Mouse (Mus musculus) 3T3-L1 (cell line): ENCODE results near the gene Slc26a10.
"Not testable (repeated sequence)": the region's sequence is repeated elsewhere in the genome, so short reads cannot be mapped to it uniquely, and the experiment has no call there.

Experiments used
- DNase-seq: peaks from one replicate; pipeline ENCODE4 v3.0.0-alpha.2; 2015; ENCODE audit warnings: low read depth, low spot score

Slc26a10 gene

DNA sequence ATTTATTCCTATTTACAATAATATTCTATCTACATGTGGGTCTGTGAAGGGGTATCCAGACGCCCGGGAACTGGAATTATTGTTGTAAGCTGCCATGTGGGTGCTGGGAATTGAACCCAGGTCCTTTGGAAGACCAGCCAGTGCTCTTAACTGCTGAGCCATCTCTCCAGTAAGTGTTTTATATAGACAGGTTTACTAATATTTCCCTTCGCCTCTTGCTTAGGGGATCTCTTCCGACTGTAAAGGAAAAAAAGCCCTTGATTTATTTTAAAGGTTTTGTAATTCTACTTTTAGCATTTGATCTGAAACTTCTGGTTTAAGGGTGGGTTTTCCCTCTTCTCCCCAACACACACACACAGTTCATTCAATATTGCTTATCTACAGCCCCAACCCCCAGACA lies 16.3 kb downstream of the Slc26a10 start:
- DNase-seq = no peak

DNA sequence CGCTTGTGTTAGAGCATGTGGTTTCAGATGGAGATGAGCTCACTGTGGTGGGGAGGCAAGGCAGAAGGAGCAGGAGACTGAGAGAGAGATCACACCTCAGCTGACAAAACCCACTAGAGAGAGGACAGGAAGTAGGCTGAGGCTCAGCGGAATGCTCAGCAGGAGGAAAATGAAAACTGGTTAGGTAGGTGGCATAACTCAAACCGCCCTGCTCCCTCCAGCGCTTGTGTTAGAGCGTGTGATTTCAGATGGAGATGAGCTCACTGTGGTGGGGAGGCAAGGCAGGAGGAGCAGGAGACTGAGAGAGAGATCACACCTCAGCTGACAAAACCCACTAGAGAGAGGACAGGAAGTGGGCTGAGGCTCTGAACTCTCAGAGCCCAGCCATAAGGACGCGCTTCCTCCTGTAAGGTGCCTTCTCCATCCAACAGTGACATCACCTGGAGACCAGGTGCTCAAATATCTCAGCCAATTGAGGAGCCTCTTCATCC lies 17.6 kb downstream of the Slc26a10 start:
- DNase-seq = not testable (repeated sequence)

DNA sequence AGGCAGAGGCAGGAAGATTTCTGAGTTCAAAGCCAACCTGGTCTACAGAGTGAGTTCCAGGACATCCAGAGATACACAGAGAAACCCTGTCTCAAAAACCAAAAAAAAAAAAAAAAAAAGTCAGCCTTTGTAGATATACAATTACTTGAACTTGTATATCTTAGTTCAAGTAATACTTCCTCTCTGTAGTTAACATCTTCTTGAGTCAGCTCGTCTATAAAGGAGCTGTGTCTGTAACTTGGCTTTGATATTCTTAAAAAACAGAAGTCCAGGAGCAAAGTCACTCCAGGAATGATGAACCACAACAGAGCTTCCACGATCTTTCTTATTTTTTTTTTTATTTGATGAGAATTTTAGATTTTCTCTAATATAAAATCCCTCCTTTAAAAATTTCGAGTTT lies 19.7 kb downstream of the Slc26a10 start:
- DNase-seq = no peak

DNA sequence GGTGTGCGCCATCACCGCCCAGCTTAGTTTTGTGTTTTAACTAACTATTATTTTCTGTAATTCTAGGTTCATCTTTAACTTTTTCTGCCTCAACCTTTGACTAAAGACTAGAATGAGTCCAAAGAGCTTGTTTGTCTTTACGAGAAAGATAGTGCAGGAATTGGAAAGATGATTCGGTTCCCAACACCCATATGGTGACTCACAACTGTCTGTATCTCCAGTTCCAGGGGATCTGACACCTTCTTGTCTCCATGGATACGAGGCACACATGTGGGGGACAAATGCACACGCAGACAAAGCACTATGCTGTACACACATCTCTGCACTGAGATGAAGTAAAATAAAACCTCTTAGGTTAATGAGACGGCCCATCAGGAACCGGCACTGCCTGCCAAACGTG lies 20.4 kb downstream of the Slc26a10 start:
- DNase-seq = no peak

- no peak for DNase-seq
Measured at GRCm38 (mm10) chr10:127158471-127158870, 22.0 kb downstream of the Slc26a10 start.

- DNase-seq = no peak
Measured at GRCm38 (mm10) chr10:127156511-127156910, 23.9 kb downstream of the Slc26a10 start.

GRCm38 (mm10) chr10:127156089-127156488 lies 24.4 kb downstream of the Slc26a10 start:
- no peak for DNase-seq

DNA sequence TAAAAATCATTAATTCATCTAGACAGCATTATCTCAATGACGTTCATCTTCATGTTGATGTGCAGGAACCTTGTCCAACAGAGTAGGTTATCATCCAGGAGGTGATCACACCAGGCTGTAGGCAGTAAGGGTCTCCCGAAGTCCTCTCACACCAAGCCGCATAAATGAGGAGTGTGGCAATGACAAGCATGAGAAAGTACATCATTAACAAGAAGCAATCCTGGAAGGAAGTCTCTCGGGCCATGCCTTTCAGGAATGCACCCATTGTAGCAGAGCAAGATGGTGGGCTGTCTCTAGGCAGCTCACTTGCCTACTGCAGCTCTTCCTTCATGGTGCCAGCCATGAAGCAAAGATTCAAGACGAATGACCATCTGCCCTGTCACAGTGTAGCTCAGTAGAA lies 25.8 kb downstream of the Slc26a10 start:
- DNase-seq = no peak

DNA sequence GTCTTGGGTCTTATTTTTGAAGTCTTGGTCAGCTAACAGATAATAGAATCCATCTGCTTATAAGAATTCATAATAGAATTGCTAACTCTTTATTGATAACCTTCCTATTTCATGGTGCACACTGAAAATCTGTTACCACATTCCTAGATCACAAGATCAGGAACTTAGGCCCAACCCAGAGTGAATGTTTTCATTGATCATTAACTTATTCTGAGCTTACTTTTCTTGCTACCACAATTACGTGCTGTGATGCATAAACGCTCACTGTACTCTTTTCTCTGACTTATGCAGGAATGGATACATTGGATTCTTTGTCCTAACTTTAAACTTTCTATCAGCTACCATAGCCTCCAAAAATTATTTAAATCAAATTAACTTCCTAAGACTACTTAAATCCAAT lies 26.2 kb downstream of the Slc26a10 start:
- no peak for DNase-seq

- DNase-seq = no peak
Measured at GRCm38 (mm10) chr10:127153323-127153722, 27.1 kb downstream of the Slc26a10 start.

DNA sequence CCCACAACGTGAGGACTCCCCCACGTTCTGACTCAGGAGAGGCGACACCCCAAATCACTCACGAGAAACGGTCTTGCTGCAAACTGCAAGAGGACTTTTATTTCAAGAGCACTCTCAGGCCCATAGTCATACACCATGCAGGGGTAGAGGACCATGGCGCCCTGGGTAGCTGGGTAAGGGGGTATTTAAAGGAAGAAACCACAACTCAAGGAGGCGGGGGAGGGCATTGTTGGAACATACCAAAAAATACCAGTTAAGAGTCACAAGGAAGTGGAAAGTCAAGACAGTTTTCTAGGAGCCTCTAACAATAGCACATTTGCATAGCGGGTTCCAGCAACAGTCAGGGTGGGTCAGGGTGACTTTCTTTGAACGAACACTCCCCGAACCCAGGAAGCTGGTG lies 27.9 kb downstream of the Slc26a10 start:
- DNase-seq = not testable (repeated sequence)

DNA sequence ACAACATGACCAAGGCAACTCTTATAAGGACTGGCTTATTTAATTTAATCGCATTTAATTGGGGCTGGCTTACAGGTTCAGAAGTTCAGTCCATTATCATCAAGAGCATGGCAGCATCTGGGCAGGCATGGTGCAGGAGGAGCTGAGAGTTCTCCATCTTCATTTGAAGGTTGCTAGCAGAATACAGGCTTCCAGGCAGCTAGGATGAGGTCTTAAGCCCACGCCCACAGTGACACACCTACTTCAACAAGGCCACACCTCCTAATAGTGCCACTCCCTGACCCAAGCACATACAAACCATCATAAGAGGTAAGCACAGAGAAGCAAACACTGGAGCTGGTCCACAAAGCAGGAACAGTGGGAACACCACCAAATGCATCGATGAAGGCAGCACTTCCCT lies 29.2 kb downstream of the Slc26a10 start:
- not testable (repeated sequence) for DNase-seq

GRCm38 (mm10) chr10:127150471-127150872 lies 30.0 kb downstream of the Slc26a10 start:
- peak; percentile 66 for DNase-seq

GRCm38 (mm10) chr10:127147135-127147534 lies 33.3 kb downstream of the Slc26a10 start:
- no peak for DNase-seq

DNA sequence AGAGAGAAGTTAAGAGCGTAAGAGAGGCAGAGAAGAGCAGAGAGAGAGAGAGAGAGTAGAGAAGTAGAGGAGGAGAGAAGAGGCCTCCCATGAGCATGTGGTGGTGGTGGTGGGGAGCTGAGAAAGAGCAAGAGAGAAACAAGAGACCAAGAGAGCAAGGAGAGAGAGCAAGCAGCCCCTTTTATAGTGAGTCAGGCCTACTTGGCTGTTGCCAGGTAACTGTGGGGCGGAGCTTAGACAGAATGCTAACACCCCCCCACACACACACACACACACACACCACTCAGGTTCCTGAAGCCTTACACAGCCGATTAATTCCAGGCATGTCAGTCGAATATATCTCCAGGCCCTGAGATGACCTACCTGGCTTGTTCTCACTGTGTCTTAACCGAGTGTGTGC lies 35.1 kb downstream of the Slc26a10 start:
- DNase-seq = no peak

GRCm38 (mm10) chr10:127144536-127144935 lies 35.9 kb downstream of the Slc26a10 start:
- no peak for DNase-seq

DNA sequence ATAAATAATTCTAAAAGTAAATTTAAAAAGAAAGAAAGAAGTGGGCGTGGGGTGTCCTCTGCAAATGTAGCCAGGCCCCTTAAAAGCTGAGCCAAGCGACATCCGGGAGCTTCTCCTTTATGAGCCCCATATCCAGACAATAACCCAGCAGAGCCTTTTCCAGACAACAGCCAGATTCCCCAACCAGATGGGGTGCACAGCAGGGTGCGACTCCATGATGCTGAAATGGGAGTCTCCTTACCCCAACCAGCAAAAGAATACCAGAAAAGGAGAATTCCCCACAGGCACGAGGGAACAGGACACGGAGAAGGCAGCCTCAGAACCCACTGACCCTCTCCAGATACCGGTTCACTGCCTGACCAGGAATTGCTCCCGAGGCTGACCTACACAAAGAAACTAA lies 37.2 kb downstream of the Slc26a10 start:
- DNase-seq = no peak

- DNase-seq = no peak
Measured at GRCm38 (mm10) chr10:127141500-127141899, 38.9 kb downstream of the Slc26a10 start.

DNA sequence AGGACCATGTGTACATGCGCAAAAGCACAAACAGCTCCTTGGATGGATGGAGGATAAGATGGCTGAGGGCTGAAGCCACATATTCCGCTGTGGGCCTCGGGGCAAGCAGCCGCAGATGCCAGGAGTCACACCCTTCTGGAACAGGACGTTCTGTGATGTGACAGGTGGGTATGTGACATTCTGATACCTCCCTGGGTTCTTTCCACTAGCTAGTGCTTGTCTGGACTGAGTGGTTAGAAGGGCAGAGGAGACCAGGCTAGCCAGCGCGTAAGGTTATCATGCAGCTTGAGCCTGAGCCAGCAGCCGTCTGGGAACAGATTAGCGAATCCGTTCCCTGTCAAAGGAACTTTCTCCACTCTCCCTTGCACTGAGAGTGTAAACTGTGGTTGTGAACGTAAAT lies 39.5 kb downstream of the Slc26a10 start:
- no peak for DNase-seq

GRCm38 (mm10) chr10:127138328-127139141 lies 41.9 kb downstream of the Slc26a10 start:
- no peak for DNase-seq

GRCm38 (mm10) chr10:127137896-127138295 lies 42.5 kb downstream of the Slc26a10 start:
- no peak for DNase-seq

- no peak for DNase-seq
Measured at GRCm38 (mm10) chr10:127136510-127136909, 43.9 kb downstream of the Slc26a10 start.

DNA sequence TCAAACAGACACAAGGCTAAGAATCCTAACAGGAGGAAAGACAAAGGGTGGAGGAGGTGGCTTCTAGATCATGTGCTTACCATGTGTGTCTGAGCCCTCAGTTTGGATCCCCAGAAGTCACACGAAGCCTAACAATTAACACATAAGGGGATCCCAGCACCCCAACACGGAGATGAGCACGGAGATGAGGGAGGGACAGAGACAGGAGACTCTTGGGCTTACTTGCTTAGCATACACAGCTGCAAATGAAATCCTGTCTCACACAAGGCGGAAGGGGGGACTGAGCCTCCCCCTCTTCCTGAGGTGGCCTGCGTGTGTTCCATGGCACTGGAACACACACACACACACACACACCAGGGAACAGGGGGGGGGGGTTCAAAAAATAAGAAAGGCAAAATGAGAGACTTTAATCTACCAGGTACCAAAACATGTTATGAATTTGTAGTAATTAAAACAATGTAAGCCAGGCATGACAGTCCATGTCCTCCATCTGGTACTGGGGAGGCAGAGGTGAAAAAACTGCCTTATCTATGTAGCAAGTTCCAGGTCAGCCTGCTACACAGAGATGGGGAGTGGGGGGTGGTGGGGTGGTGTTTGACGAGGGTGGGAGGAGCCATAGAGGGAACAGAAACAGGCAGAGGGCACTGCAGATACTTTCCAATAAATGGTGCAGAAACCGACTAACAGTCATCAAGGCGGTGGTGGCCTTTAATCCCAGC lies 45.2 kb downstream of the Slc26a10 start:
- no peak for DNase-seq
